Mouse (Mus musculus) ES-Bruce4 (cell line): ENCODE data around the gene Slc7a11.

Source experiments
- CTCF ChIP-seq: IDR thresholded peaks from one replicate; pipeline ENCODE4 v1.8.1; 2011; ENCODE audit warnings: low read depth, low read length
- EP300 ChIP-seq: IDR thresholded peaks from 2 replicates; pipeline ENCODE4 v1.6.1; 2011; ENCODE audit warnings: low read depth, low read length; ENCODE audit not compliant: insufficient read depth

- TF ChIP-seq CTCF, result no peak
- TF ChIP-seq EP300, result no peak
These were observed 13.7 kb upstream of the Slc7a11 start for GRCm38 (mm10) chr3:50457136-50457535.
